Mouse (Mus musculus) lung, embryonic 14.5 days (tissue): ENCODE data around the gene Gm37240. TPM values are rescaled to one million over a fixed set of nuclear protein-coding genes. Genes with fewer than 3 reads are reported as not detected.

ENCODE experiments used
- ATAC-seq: fragments of 200-750 bp; cut with Nextera tagmentation; 2 replicates; pipeline ENCODE4 v1.8.0; 2017; ENCODE audit warnings: mild to moderate bottlenecking, moderate TSS enrichment, moderate library complexity; ENCODE audit not compliant: insufficient read depth
- DNase-seq: peaks from one replicate; pipeline ENCODE4 v3.0.0-alpha.2; 2015
- H3K27ac ChIP-seq: fragments of 300-500 bp; sonication (generic); 2 replicates; pipeline ENCODE4 v1.5.1; 2014; ENCODE audit warnings: low read depth, mild to moderate bottlenecking, moderate library complexity
- H3K27me3 ChIP-seq: fragments of 300-500 bp; sonication (generic); 2 replicates; pipeline ENCODE4 v1.6.1; 2014; ENCODE audit warnings: low read length, control low read depth; ENCODE audit not compliant: insufficient read depth
- H3K36me3 ChIP-seq: fragments of 300-500 bp; sonication (generic); 2 replicates; pipeline ENCODE4 v1.6.1; 2014; ENCODE audit warnings: control low read depth; ENCODE audit not compliant: insufficient read depth
- H3K4me1 ChIP-seq: fragments of 300-500 bp; sonication (generic); 2 replicates; pipeline ENCODE4 v1.6.1; 2014; ENCODE audit warnings: antibody characterized with exemption, control low read depth; ENCODE audit not compliant: insufficient read depth
- H3K4me2 ChIP-seq: fragments of 300-500 bp; sonication (generic); 2 replicates; pipeline ENCODE4 v1.6.1; 2014; ENCODE audit warnings: mild to moderate bottlenecking
- H3K4me3 ChIP-seq: fragments of 300-500 bp; sonication (generic); 2 replicates; pipeline ENCODE4 v1.5.1; 2014; ENCODE audit warnings: low read depth, low read length
- H3K9ac ChIP-seq: fragments of 300-500 bp; sonication (generic); 2 replicates; pipeline ENCODE4 v1.6.1; 2014
- H3K9me3 ChIP-seq: fragments of 300-500 bp; sonication (generic); 2 replicates; pipeline ENCODE4 v1.6.1; 2016; ENCODE audit warnings: low read depth, low read length, control low read depth
- CTCF ChIP-seq: IDR thresholded peaks from 2 replicates; pipeline ENCODE4 v1.5.1; 2016; ENCODE audit warnings: antibody characterized with exemption, low read depth
- WGBS: fragments of 180-500 bp; shearing (Covaris S2); extraction: QIAGEN DNeasy Blood & Tissue Kit; methylation state at CpG from one replicate; pipeline ENCODE4 v1.1.7; 2014; 5-methylcytosine and 5-hydroxymethylcytosine counted together
- polyA plus RNA-seq: library from polyadenylated mRNA; unstranded; fragments of >200 nt; fragmentation: Nextera tagmentation; extraction: Ambion mirVana; gene quantifications from 2 replicates; pipeline ENCODE4 v1.2.1, GENCODE M21; 2014

Gene Gm37240
- polyA plus RNA-seq, 1 experiment from 2014 or later, result 4.5 TPM

DNA sequence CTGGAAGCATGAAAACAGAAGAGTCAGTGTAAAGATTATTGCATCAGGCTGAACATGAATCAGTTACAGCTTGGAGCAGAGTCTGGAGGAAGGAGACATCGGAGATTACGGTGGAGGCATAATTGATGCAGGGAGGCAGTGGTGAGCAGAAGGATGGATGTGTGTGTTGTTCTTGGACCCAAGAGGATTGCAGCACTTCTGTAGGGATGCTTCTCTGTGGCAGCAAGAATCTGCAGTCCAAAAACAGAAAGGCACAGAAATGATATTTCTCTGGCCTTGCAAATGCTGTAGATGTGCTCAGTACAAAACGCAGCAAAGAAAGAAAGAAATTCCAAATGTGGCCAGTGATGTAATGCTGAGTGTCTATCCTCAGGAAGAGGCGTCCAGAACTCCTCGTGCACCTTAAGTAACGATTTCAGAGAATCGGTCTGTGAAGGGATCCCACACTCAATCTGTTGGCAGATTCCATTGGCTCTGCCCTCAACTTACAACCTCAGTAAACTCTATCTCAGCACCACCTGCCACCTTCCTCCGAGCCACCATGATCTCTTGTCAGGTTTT, 356.6 kb downstream of the Gm37240 start:
- WGBS, result 72% methylated on average over 8 of the region's 8 CpGs
- no peak for ATAC-seq
- Histone ChIP-seq H3K36me3 (no peaks in the 10 kb centered on the region), H3K27me3 (no peaks in the 10 kb centered on the region), H3K9me3 (no peaks in the 10 kb centered on the region), H3K4me3 (no peak overlapping the region), H3K4me2 (no peak overlapping the region), H3K27ac (no peak overlapping the region), H3K9ac (no peak overlapping the region), H3K4me1 (no peaks in the 10 kb centered on the region)
- DNase-seq, result no peak
- TF ChIP-seq CTCF, result no peak

DNA sequence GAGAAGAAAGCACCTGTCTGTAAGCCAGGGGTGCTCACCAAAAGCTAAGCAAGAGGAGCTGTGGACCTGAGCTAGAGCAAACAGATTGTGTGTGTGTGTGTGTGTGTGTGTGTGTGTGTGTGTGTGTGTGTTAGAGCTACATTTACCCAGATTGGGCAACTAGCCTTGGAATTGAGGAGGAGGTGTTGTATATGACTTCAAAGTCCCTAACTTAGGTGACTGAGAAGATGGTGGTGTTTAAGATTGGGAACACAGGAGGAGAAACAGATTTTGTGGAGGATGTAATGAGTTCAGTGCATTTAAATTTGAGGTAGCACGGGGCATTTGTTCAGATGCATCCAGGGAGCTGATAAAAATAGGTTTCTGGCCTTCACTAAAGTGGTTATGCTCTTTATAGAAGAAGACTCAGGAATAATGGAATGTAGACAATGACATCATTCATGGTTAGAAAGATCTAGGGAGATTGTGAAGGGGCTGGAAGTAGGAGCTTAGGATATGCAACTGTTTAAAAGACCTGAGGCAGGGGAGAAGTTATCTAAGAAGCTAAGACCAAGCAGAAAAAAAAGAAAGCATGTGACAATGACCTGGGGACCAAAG, 365.9 kb downstream of the Gm37240 start:
- WGBS, result 88% methylated on average over 1 of the region's 1 CpGs
- ATAC-seq, result no peak
- no peak for TF ChIP-seq CTCF

DNA sequence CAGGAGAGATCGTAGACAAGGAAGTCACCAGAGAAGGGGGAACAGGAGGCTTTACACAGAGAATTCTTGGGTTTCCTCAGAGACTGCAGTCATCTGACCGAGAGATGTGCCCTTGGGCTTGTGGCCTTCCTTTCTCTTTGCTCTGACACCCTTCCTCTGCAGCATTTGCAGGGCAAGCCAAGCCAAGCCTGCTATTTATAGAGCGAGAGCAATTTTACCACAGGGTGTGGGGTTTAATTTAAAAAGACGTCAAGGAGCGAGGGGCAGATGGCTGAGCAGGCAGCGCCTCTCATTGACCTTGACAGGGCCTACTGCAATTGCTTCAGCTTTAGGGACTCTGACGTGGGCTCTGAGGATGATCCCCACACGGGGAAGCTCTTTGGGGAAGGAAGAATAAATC, 368.6 kb downstream of the Gm37240 start:
- Histone ChIP-seq H3K4me2 (no peak overlapping the region), H3K36me3 (no peaks in the 10 kb centered on the region), H3K4me3 (no peak overlapping the region), H3K27me3 (no peaks in the 10 kb centered on the region), H3K9ac (no peak overlapping the region), H3K9me3 (no peaks in the 10 kb centered on the region), H3K27ac (no peak overlapping the region), H3K4me1 (no peaks in the 10 kb centered on the region)
- ATAC-seq (no peak), DNase-seq (no peak)
- WGBS, result 72% methylated on average over 8 of the region's 8 CpGs
- no peak for TF ChIP-seq CTCF

More for the DNA sequence above, 365.9 kb downstream of the Gm37240 start:
- no peak overlapping the region for H3K4me3 ChIP-seq
- no peaks in the 10 kb centered on the region for H3K9me3 ChIP-seq
- no peaks in the 10 kb centered on the region for H3K27me3 ChIP-seq
- H3K9ac ChIP-seq, result no peak overlapping the region
- H3K4me2 ChIP-seq, result no peak overlapping the region
- no peaks in the 10 kb centered on the region for H3K36me3 ChIP-seq
- DNase-seq, result no peak
- H3K4me1 ChIP-seq, result no peaks in the 10 kb centered on the region
- H3K27ac ChIP-seq, result no peak overlapping the region

DNA sequence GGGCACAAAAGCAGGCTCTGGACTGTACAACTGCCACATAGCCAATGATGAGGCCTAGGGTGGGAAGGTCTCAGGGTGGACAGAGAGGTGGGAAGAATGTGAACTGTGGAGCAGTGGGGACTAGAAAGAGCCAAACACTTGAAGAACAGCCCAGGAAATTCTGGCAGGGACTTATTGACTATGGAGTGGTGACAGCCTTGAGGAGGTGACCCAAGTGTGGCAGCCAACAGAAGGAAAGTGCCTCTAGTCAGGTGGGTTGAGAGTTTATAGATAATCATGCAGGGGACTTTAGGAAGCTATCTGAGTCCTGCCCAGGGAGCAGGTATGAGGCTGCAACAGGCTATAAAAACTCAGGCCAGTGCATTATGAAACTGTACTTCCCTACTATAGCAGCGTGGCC, 369.2 kb downstream of the Gm37240 start:
- Histone ChIP-seq H3K36me3 (no peaks in the 10 kb centered on the region), H3K4me3 (no peak overlapping the region), H3K27me3 (no peaks in the 10 kb centered on the region), H3K9ac (no peak overlapping the region), H3K4me2 (no peak overlapping the region), H3K9me3 (no peaks in the 10 kb centered on the region), H3K27ac (no peak overlapping the region), H3K4me1 (no peaks in the 10 kb centered on the region)
- ATAC-seq (no peak), DNase-seq (no peak)
- TF ChIP-seq CTCF, result no peak
- WGBS, result 85% methylated on average over 1 of the region's 1 CpGs

- ATAC-seq, result no peak
- H3K36me3 ChIP-seq, result no peaks in the 10 kb centered on the region
Observed at GRCm38 (mm10) chr3:85516739-85517396, 370.4 kb downstream of the Gm37240 start.

DNA sequence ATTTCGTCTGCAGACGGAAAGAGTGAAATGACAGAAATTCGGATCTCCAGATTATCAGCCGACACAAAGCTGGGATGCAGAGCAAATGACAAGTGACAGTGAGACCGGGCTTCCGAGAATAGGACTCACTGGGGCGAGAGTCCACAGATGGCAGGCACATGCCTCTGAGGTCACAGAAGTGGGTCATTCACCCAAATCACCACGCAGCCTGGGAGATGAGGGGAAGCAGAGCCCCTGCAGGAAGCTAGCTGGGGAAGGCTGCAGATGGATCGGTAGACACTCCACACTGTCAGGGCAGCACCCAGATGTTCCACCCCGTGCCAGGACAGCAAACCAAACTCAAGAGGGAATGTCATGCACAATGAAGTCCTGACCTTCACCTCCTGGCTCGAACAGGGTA, 372.6 kb downstream of the Gm37240 start:
- Histone ChIP-seq H3K36me3 (no peaks in the 10 kb centered on the region), H3K27me3 (no peaks in the 10 kb centered on the region), H3K4me2 (no peak overlapping the region), H3K4me1 (no peaks in the 10 kb centered on the region), H3K4me3 (no peak overlapping the region), H3K27ac (no peak overlapping the region), H3K9ac (no peak overlapping the region), H3K9me3 (no peaks in the 10 kb centered on the region)
- ATAC-seq, result no peak
- 72% methylated on average over 11 of the region's 11 CpGs for WGBS
- TF ChIP-seq CTCF, result no peak
- no peak for DNase-seq

More at GRCm38 (mm10) chr3:85516739-85517396, 370.4 kb downstream of the Gm37240 start:
- Histone ChIP-seq H3K4me2 (no peak overlapping the region), H3K9me3 (no peaks in the 10 kb centered on the region), H3K4me1 (no peaks in the 10 kb centered on the region), H3K27me3 (no peaks in the 10 kb centered on the region), H3K9ac (no peak overlapping the region), H3K27ac (no peak overlapping the region), H3K4me3 (no peak overlapping the region)
- 61% methylated on average over 11 of the region's 11 CpGs for whole genome bisulfite sequencing
- DNase-seq, result no peak
- TF ChIP-seq CTCF, result no peak

DNA sequence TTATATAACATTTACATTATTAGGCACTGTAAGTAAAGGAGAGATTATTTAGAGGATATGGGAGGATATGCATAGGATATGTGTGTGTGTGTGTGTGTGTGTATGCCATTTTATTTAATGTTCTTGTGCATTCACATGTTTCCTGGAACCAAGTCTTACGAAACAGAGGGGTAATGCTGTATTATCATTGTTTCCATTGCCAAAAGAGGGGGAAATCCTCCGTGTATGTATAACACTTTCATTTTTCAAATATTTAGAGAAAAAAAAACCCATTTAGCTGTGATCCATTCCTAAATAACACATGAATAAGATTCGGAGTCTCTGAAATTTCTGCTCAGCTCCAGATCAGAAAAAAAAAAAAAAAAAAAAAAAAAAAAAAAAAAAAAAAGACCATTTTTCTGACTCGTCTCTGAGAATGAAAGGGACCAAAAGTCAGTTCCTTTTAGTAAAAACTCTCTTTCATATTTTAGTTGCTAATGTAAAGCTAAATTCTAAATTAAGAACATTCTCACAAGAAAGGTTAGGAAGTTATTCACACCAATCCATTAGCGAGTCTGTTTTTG, 378.5 kb downstream of the Gm37240 start:
- no peak overlapping the region for H3K4me3 ChIP-seq
- H3K9me3 ChIP-seq, result no peaks in the 10 kb centered on the region
- no peak for TF ChIP-seq CTCF
- DNase-seq (no peak), ATAC-seq (no peak)
- H3K9ac ChIP-seq, result no peak overlapping the region
- no peaks in the 10 kb centered on the region for H3K36me3 ChIP-seq
- no peaks in the 10 kb centered on the region for H3K27me3 ChIP-seq
- WGBS, result 66% methylated on average over 5 of the region's 5 CpGs
- no peak overlapping the region for H3K4me2 ChIP-seq
- H3K4me1 ChIP-seq, result no peaks in the 10 kb centered on the region
- no peak overlapping the region for H3K27ac ChIP-seq
